Mouse (Mus musculus): ENCODE results near the gene Xlr4b.
"Not testable (repeated sequence)": the region's sequence is repeated elsewhere in the genome, so short reads cannot be mapped to it uniquely, and the experiment has no call there.

Gene Xlr4b

GRCm38 (mm10) chrX:73213819-73214564 is at the start of gene Xlr4b:
Xlr4b (plus strand) TSS chrX:73214333.
- not testable (repeated sequence) for DNase-seq

- DNase-seq = not testable (repeated sequence)
These were observed 37.2 kb upstream of the Xlr4b start, which contains the start of gene Spin2d for GRCm38 (mm10) chrX:73176889-73177288. Spin2d (minus strand) TSS chrX:73176989.

- DNase-seq = peak; percentile 0 to 31
These were observed 22.2 kb upstream of the Xlr4b start, which contains the start of gene Xlr3b for GRCm38 (mm10) chrX:73191934-73192333. Xlr3b (plus strand) TSS chrX:73192207.

- no peak for DNase-seq
These were observed 11.2 kb downstream of the Xlr4b start for GRCm38 (mm10) chrX:73225365-73225764.

GRCm38 (mm10) chrX:73227914-73228605 is 13.9 kb downstream of the Xlr4b start, which contains the start of gene F8a:
F8a (plus strand) TSS chrX:73228291.
- DNase-seq = peak; percentile 80 to 85

- DNase-seq = peak; percentile 50 to 73
These were observed 14.6 kb downstream of the Xlr4b start for GRCm38 (mm10) chrX:73228606-73229214.

GRCm38 (mm10) chrX:73229288-73229687 is 15.2 kb downstream of the Xlr4b start:
- no peak for DNase-seq

GRCm38 (mm10) chrX:73242821-73243325 is 28.7 kb downstream of the Xlr4b start, which contains the start of gene Xlr4c:
Xlr4c (minus strand) TSS chrX:73243130.
- not testable (repeated sequence) for DNase-seq

GRCm38 (mm10) chrX:73262428-73262827 is 48.3 kb downstream of the Xlr4b start:
- DNase-seq = not testable (repeated sequence)

- DNase-seq = not testable (repeated sequence)
These were observed 51.1 kb downstream of the Xlr4b start, which contains the start of gene Xlr3c for GRCm38 (mm10) chrX:73265270-73265669. Xlr3c (minus strand) TSS chrX:73265390.
